Mouse (Mus musculus) midbrain, embryonic 11.5 days (tissue): Measurements from ENCODE around the gene Gm45521. TPM values are rescaled to one million over a fixed set of nuclear protein-coding genes. Genes with fewer than 3 reads are reported as not detected.
"Not testable (repeated sequence)": the region's sequence is repeated elsewhere in the genome, so short reads cannot be mapped to it uniquely, and the experiment has no call there.

ENCODE experiments used
- ATAC-seq: fragments of 200-750 bp; cut with Nextera tagmentation; 2 replicates; pipeline ENCODE4 v1.8.0; 2017; ENCODE audit warnings: moderate TSS enrichment, moderate library complexity; ENCODE audit not compliant: low FRiP score
- DNase-seq: peaks from one replicate; pipeline ENCODE4 v3.0.0; 2015; ENCODE audit warnings: low spot score; ENCODE audit errors: missing footprints
- H3K27ac ChIP-seq: fragments of 300-500 bp; sonication (generic); 2 replicates; pipeline ENCODE4 v1.5.1; 2014; ENCODE audit warnings: low read depth, low read length
- H3K27me3 ChIP-seq: fragments of 300-500 bp; sonication (generic); 2 replicates; pipeline ENCODE4 v1.6.1; 2014; ENCODE audit warnings: mild to moderate bottlenecking, low read length, moderate library complexity, mixed read lengths; ENCODE audit not compliant: control insufficient read depth, insufficient read depth
- H3K36me3 ChIP-seq: fragments of 300-500 bp; sonication (generic); 2 replicates; pipeline ENCODE4 v1.6.1; 2014; ENCODE audit warnings: mild to moderate bottlenecking, low read length, moderate library complexity, mixed read lengths; ENCODE audit not compliant: control insufficient read depth, insufficient read depth
- H3K4me1 ChIP-seq: fragments of 300-500 bp; sonication (generic); 2 replicates; pipeline ENCODE4 v1.6.1; 2014; ENCODE audit warnings: low read length; ENCODE audit not compliant: control insufficient read depth, insufficient read depth
- H3K4me2 ChIP-seq: fragments of 300-500 bp; sonication (generic); 2 replicates; pipeline ENCODE4 v1.6.1; 2014; ENCODE audit warnings: mild to moderate bottlenecking, moderate library complexity
- H3K4me3 ChIP-seq: fragments of 300-500 bp; sonication (generic); 2 replicates; pipeline ENCODE4 v1.5.1; 2014; ENCODE audit warnings: low read depth, low read length
- H3K9ac ChIP-seq: fragments of 300-500 bp; sonication (generic); 2 replicates; pipeline ENCODE4 v1.6.1; 2014; ENCODE audit warnings: low read length
- H3K9me3 ChIP-seq: fragments of 300-500 bp; sonication (generic); 2 replicates; pipeline ENCODE4 v1.6.1; 2016; ENCODE audit warnings: low read length; ENCODE audit not compliant: control insufficient read depth
- WGBS: fragments of 180-500 bp; shearing (Covaris S2); extraction: QIAGEN DNeasy Blood & Tissue Kit; methylation state at CpG from one replicate; pipeline ENCODE4 v1.1.7; 2014; 5-methylcytosine and 5-hydroxymethylcytosine counted together
- polyA plus RNA-seq: library from polyadenylated mRNA; unstranded; fragments of >200 nt; fragmentation: Nextera tagmentation; extraction: Ambion mirVana; gene quantifications from 2 replicates; pipeline ENCODE4 v1.2.1, GENCODE M21; 2014

Gm45521 gene
- polyA plus RNA-seq, 1 experiment from 2014 or later = 0.36 TPM

DNA sequence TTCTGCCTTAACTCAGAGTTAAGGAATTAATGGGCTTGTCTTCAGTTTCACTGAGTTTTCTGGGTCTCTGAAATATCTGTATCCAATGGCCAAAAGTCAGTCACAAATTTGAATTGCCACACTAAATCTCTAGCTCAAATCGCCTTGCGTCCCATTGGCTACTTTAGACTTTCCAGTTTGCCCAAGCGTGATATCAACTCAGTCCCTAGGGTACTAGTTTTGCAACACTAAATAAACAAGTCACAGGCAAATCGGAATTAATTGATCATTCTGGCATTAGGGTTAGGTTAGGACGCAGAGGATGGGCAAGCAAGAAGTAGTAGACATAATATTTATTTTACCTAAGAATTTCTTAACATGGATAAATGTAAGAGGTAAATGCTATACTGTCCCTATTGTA is 43.2 kb downstream of the Gm45521 start:
- no peak overlapping the region for H3K9ac ChIP-seq
- ATAC-seq (no peak), DNase-seq (no peak)
- H3K36me3 ChIP-seq = no peaks in the 10 kb centered on the region
- no peak overlapping the region for H3K27ac ChIP-seq
- no peak overlapping the region for H3K4me3 ChIP-seq
- no peaks in the 10 kb centered on the region for H3K9me3 ChIP-seq
- H3K4me2 ChIP-seq = no peak overlapping the region
- peaks cover 20% of the 10 kb centered on the region for H3K27me3 ChIP-seq
- WGBS = 86% methylated on average over 5 of the region's 5 CpGs
- H3K4me1 ChIP-seq = peaks cover 9% of the 10 kb centered on the region; the same call in 1 of the 2 replicates

GRCm38 (mm10) chr14:8000831-8001685 is 44.0 kb downstream of the Gm45521 start:
- no peaks in the 10 kb centered on the region for H3K9me3 ChIP-seq
- ATAC-seq (no peak), DNase-seq (no peak)
- peaks cover 20% of the 10 kb centered on the region for H3K27me3 ChIP-seq
- WGBS = 27% methylated on average over 17 of the region's 17 CpGs
- H3K36me3 ChIP-seq = no peaks in the 10 kb centered on the region
- peaks cover 9% of the 10 kb centered on the region; the same call in 1 of the 2 replicates for H3K4me1 ChIP-seq
- H3K4me3 ChIP-seq = no peak overlapping the region
- no peak overlapping the region for H3K4me2 ChIP-seq
- no peak overlapping the region for H3K27ac ChIP-seq
- H3K9ac ChIP-seq = no peak overlapping the region

DNA sequence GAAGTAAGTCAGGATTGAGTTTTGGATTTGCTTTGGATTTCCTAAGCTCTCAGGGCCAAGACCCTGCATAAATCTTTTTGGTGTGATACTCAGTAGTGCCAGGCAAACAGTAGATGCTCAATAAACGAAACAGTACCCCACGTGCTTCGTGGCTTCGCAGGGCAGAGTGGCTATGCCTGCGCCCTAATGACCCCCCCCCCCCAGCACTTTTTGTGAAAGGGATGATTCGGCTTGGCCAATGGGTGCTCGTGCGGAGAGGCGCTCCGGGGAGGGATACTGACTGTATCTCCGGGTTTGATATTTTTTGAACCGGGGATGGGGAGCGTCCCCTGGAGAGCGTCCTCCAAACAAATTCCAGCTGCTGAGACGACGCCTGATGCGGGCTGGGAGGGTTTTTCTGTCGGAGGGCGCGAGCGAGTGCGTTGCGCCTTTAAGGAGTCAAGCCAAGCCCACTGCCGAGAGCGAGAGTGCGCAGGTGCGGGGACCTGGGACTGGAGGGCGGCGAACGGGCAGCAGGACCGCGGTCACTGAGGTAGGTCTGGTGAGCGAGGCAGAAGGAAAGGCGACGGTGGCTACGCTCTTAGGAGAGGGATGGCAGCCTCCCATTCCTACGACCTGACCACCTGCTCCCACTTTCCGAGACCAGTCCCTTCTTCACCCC is 45.5 kb downstream of the Gm45521 start, which contains the start of gene Abhd6:
Gene Abhd6 (plus strand): TSS at position 471 of the 661 bp plus-strand sequence.
- Histone ChIP-seq H3K4me1 (peaks cover 9% of the 10 kb centered on the region; the same call in 1 of the 2 replicates), H3K9me3 (no peaks in the 10 kb centered on the region), H3K36me3 (no peaks in the 10 kb centered on the region), H3K9ac (peak within 1 kb of the TSS; percentile 51), H3K4me3 (peak within 1 kb of the TSS; percentile 54), H3K27me3 (peaks cover 20% of the 10 kb centered on the region), H3K4me2 (peak within 1 kb of the TSS; percentile 65), H3K27ac (no peak within 1 kb of the TSS)
- ATAC-seq (peak; percentile 90), DNase-seq (no peak)
- 2% methylated on average over 38 of the region's 38 CpGs for WGBS

- Histone ChIP-seq H3K9ac (peak overlapping the region; percentile 51), H3K27me3 (peaks cover 20% of the 10 kb centered on the region), H3K4me2 (peak overlapping the region; percentile 65), H3K4me3 (peak overlapping the region; percentile 54), H3K4me1 (peaks cover 9% of the 10 kb centered on the region; the same call in 1 of the 2 replicates), H3K9me3 (no peaks in the 10 kb centered on the region), H3K36me3 (no peaks in the 10 kb centered on the region), H3K27ac (no peak overlapping the region)
- WGBS = 1% methylated on average over 23 of the region's 23 CpGs
- peak; percentile 70 for ATAC-seq
- DNase-seq = peak; percentile 97
Measured at GRCm38 (mm10) chr14:8003093-8003670, 46.1 kb downstream of the Gm45521 start.

DNA sequence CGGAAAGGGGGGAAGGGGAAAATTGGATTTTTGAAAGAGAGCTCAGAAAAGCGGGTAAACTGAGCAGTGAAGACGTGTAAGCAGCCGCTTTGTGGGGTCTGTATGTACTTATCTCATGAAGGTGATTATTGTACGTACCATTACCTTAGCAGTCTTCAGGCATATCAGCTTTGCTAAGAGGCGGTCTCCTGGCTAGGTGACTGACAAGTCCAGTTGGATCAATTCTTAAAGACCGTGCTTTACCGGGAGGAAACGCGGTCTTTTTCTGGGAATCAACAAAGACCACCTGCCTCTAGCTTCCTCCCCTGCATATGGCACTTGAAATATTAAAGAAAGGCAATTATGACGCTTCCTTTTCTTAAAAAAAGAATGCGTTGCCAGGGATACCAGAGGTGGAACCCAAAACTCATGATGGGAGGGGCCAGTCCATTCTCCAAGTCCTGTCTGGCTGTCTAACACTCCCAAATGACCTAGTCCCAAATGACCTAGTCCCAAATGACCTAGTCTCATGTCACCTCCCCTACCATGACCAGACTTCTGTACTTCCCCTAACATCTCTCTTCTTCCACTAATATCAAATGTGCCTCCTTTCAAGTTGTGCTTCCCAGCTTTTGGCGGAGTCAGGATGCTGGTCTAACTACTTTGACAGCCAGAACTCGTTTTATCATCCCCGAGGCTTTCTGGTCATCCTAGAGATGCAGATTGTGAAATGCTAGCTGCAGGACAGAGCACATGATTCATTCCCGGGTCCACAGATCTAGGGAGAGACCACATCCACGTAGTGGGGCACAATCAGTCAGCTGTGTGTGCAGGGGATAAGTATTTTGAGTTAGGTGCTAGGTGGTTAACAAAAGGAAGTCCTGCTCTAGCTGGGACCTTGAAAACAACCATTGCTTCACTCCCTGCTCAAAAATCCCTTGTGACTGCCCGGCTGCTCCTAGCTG is 46.9 kb downstream of the Gm45521 start:
- Histone ChIP-seq H3K27me3 (peaks cover 20% of the 10 kb centered on the region), H3K36me3 (no peaks in the 10 kb centered on the region), H3K9me3 (no peaks in the 10 kb centered on the region), H3K4me1 (peaks cover 9% of the 10 kb centered on the region; the same call in 1 of the 2 replicates), H3K4me2 (peak overlapping the region; percentile 65), H3K9ac (peak overlapping the region; percentile 51), H3K4me3 (peak overlapping the region; percentile 54), H3K27ac (no peak overlapping the region)
- peak; percentile 85 for DNase-seq
- WGBS = 43% methylated on average over 18 of the region's 18 CpGs
- no peak for ATAC-seq

DNA sequence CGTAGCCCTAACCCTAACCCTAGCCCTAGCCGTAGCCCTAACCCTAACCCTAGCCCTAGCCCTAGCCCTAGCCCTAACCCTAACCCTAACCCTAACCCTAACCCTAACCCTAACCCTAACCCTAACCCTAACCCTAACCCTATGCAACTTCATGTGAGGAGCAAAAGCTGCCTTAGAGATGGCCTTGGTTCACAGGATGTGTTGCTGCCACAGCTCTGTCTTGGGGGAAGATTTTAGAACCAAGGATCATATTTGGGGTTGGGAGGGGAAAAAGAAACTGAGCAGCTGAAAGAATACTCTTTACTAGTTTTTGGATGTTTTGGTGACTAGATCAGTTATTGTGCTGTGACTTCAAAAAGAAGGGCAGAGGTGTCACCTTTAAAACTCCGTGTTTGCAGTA is 49.0 kb downstream of the Gm45521 start:
- H3K36me3 ChIP-seq, H3K4me3 ChIP-seq, H3K9me3 ChIP-seq, DNase-seq, H3K4me1 ChIP-seq, H3K27ac ChIP-seq, ATAC-seq, H3K4me2 ChIP-seq, H3K9ac ChIP-seq: not testable (repeated sequence)
- H3K27me3 ChIP-seq = peaks cover 14% of the 10 kb centered on the region
- 66% methylated on average over 3 of the region's 3 CpGs for WGBS

DNA sequence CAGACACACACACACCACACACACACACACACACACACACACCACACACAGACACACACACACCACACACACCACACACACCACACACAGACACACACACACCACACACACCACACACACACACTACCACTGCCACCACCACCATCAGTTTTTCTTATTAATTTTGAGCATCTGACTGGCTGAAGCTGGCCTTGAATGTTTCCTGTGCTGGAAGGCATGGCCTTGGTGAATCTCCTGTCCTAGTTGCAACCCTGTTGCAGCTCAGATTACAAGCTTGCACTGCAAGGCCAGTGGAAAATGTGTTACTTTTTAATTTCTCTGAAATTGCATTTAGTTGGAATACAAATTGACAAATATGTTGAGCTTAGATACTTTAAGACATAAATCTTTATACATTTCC is 50.0 kb downstream of the Gm45521 start:
- no peaks in the 10 kb centered on the region for H3K36me3 ChIP-seq
- ATAC-seq (no peak), DNase-seq (no peak)
- no peaks in the 10 kb centered on the region for H3K9me3 ChIP-seq
- H3K4me3 ChIP-seq = no peak overlapping the region
- H3K27ac ChIP-seq = no peak overlapping the region
- no peak overlapping the region for H3K4me2 ChIP-seq
- H3K27me3 ChIP-seq = peaks cover 5% of the 10 kb centered on the region; the same call in 1 of the 2 replicates
- H3K9ac ChIP-seq = no peak overlapping the region
- H3K4me1 ChIP-seq = peaks cover 9% of the 10 kb centered on the region; the same call in 1 of the 2 replicates

- ATAC-seq = no peak
Measured at GRCm38 (mm10) chr14:8007486-8007885, 50.4 kb downstream of the Gm45521 start.

More at GRCm38 (mm10) chr14:8007486-8007885, 50.4 kb downstream of the Gm45521 start:
- Histone ChIP-seq H3K4me1 (peaks cover 6% of the 10 kb centered on the region; the same call in 1 of the 2 replicates), H3K9me3 (no peaks in the 10 kb centered on the region), H3K9ac (no peak overlapping the region), H3K4me3 (no peak overlapping the region), H3K36me3 (no peaks in the 10 kb centered on the region), H3K4me2 (no peak overlapping the region), H3K27ac (no peak overlapping the region), H3K27me3 (peaks cover 1% of the 10 kb centered on the region; the same call in 1 of the 2 replicates)
- no peak for DNase-seq
- 93% methylated on average over 2 of the region's 2 CpGs for WGBS
